Mouse (Mus musculus): Measurements from ENCODE around the gene Vps36. TPM values are rescaled to one million over a fixed set of nuclear protein-coding genes. Genes with fewer than 3 reads are reported as not detected.

Vps36 gene
- total RNA-seq (2023): 25.3 TPM

GRCm38 (mm10) chr8:22192660-22193431 lies at the start of gene Vps36:
Gene Vps36 (plus strand): TSS chr8:22192809.

GRCm38 (mm10) chr8:22166080-22166603 lies 26.5 kb upstream of the Vps36 start, which contains the start of gene Nek3:
Gene Nek3 (minus strand): TSS chr8:22166435.

GRCm38 (mm10) chr8:22185431-22186397 lies 6.9 kb upstream of the Vps36 start, which contains the start of gene Ckap2:
Gene Ckap2 (minus strand): TSS chr8:22185819.

GRCm38 (mm10) chr8:22227061-22227877 lies 34.7 kb downstream of the Vps36 start, which contains the start of gene Thsd1:
Gene Thsd1 (plus strand): TSS chr8:22227313.

Other genes with a start within 250 kb of the Vps36 start
- not detected for gene Defb13, start 246.0 kb upstream of the Vps36 start, total RNA-seq (2023)
- not detected for gene Fam90a1a, start 234.1 kb upstream of the Vps36 start, total RNA-seq (2023)
- gene Ccdc70, start 223.0 kb upstream of the Vps36 start, total RNA-seq (2023): not detected
- gene Atp7b, start 132.5 kb upstream of the Vps36 start, total RNA-seq (2023): 0.35 TPM
- gene Alg11, start 132.1 kb upstream of the Vps36 start, total RNA-seq (2023): 20.1 TPM
- gene Nek5, start 67.8 kb upstream of the Vps36 start, total RNA-seq (2023): not detected
- 7.4 TPM for gene Nek3, start 26.4 kb upstream of the Vps36 start, total RNA-seq (2023)
- gene Ckap2, start 7.0 kb upstream of the Vps36 start, total RNA-seq (2023): 1.4 TPM
- gene Thsd1, start 34.5 kb downstream of the Vps36 start, total RNA-seq (2023): 0.80 TPM
- gene Tpte, start 90.6 kb downstream of the Vps36 start, total RNA-seq (2023): not detected
- 5.6 TPM for gene Slc25a15, start 205.8 kb downstream of the Vps36 start, total RNA-seq (2023)
- 11.0 TPM for gene Mrps31, start 218.6 kb downstream of the Vps36 start, total RNA-seq (2023)

Data from CD4-positive naive resting alpha-beta T cell, adult 57 days (primary cell).